ENCODE assay signal across 9 mouse cellular contexts in genomic region chr7:132373594-132374378, GRCm38 (mm10). TPM values are rescaled to one million over a fixed set of nuclear protein-coding genes. Genes with fewer than 3 reads are reported as not detected.
DNase-seq lines count a peak whose midpoint lies in the region; ATAC-seq lines count a peak whose summit lies in the region.
"Had no signal": no experiment of that assay in that cellular context is flagged by ENCODE, and none has a peak within 500 bp of the region (broad histone marks: within the 10 kb centered on the region; RNA-seq: fewer than 3 reads in every experiment).

No protein-coding gene starts in this region.

- no peaks in the 10 kb centered on the region for H3K36me3 ChIP-seq in limb, embryonic 12.5 days
- H3K36me3 ChIP-seq in liver, embryonic 12.5 days: no peaks in the 10 kb centered on the region

- no peaks in the 10 kb centered on the region for H3K9me3 ChIP-seq in limb, embryonic 12.5 days
- H3K9me3 ChIP-seq in liver, embryonic 12.5 days (replicated peaks): no peaks in the 10 kb centered on the region

- H3K9ac ChIP-seq in limb, embryonic 12.5 days (replicated peaks): no peak overlapping the region
- no peak overlapping the region for H3K9ac ChIP-seq in liver, embryonic 12.5 days

- peak overlapping the region; percentile 62 for H3K27ac ChIP-seq in limb, embryonic 12.5 days
- H3K27ac ChIP-seq in liver, embryonic 12.5 days: no peak overlapping the region

- ATAC-seq in limb, embryonic 12.5 days (ENCODE audit: insufficient number of reproducible peaks, insufficient read depth, low FRiP score, low TSS enrichment, low read depth): no peak
- no peak for ATAC-seq in liver, embryonic 12.5 days

- H3K4me2 ChIP-seq in limb, embryonic 12.5 days: peak overlapping the region; percentile 7; the same call in 1 of the 2 replicates
- H3K4me2 ChIP-seq in liver, embryonic 12.5 days: no peak overlapping the region

- 0 out of 2 replicates have a peak, but pooled peaks cover 3% of the 10 kb centered on the region for H3K27me3 ChIP-seq in limb, embryonic 12.5 days
- peaks cover 8% of the 10 kb centered on the region for H3K27me3 ChIP-seq in liver, embryonic 12.5 days (replicated peaks)

- peak; percentile 24 to 29 for DNase-seq in cerebellum, postnatal 25 days
- DNase-seq in cerebellum, adult 9-10 months: no peak
- DNase-seq in retina, postnatal 1 day: peak; percentile 26
- no peak for DNase-seq in retina, embryonic 14.5 days (ENCODE audit: low spot score)
- DNase-seq in yolk sac, embryonic 10.5 days (ENCODE audit: low spot score): peak; percentile 53
- no peak for DNase-seq in urinary bladder, postnatal 25 days (ENCODE audit: low spot score)
- DNase-seq: kidney, postnatal 10 days had no signal

- H3K4me3 ChIP-seq in limb, embryonic 12.5 days (replicated peaks): no peak overlapping the region
- no peak overlapping the region for H3K4me3 ChIP-seq in liver, embryonic 12.5 days

- WGBS in limb, embryonic 12.5 days: 60% methylated on average over 10 of the region's 10 CpGs
- 54% methylated on average over 10 of the region's 10 CpGs for WGBS in liver, embryonic 12.5 days (ENCODE audit: insufficient replicate concordance)

- H3K4me1 ChIP-seq in limb, embryonic 12.5 days (replicated peaks): peaks cover 18% of the 10 kb centered on the region
- H3K4me1 ChIP-seq in liver, embryonic 12.5 days: no peaks in the 10 kb centered on the region

RNA-seq across cellular contexts. Expression of gene Chst15, which starts 56.8 kb away (rescaled TPM):
- polyA plus RNA-seq in limb, embryonic 12.5 days (2016; fragmentation: Nextera tagmentation; extraction: Ambion mirVana): 21.2 and 23.8 TPM in 2 replicates
- 8.9 and 9.5 TPM in 2 replicates for polyA plus RNA-seq in liver, embryonic 12.5 days (2016; fragmentation: Nextera tagmentation; extraction: Ambion mirVana)

Comparison
In these comparisons a context has a peak if more than half of its experiments do, and no peak if none do; other contexts are left out.
1. DNase-seq: peak in cerebellum, postnatal 25 days (2 of 2), retina, postnatal 1 day (single experiment) and yolk sac, embryonic 10.5 days (single experiment); none in cerebellum, adult 9-10 months (single experiment), retina, embryonic 14.5 days (single experiment) and urinary bladder, postnatal 25 days (single experiment).